Mouse (Mus musculus): ENCODE results near the gene Ears2. TPM values are rescaled to one million over a fixed set of nuclear protein-coding genes. Genes with fewer than 3 reads are reported as not detected.

Gene Ears2
- polyA plus RNA-seq, 1 experiment = 9.8 TPM

DNA sequence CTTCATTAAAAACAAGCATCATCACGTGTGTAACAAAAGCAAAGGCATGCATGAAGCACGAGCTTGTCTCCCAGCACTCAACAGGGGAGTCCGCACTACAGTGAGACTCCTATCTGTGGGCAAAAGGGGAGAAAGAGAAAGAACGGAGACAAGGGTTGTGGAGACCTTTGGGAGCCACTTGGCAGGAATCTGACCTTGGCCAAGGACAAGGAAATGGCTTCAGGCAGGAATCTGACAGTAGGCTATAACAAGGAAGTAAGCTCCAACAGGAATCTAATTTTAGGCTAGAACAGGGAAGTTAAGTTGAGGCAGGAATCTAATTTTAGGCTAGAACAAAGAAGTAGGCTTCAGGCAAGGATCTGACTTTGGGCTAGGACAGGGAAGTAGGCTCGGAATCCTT is 71.1 kb downstream of the Ears2 start:
- TF ChIP-seq POLR2A (IDR thresholded peaks at IDR 0.05; ENCODE audit: borderline replicate concordance, extremely low read depth, insufficient read depth, insufficient read length, poor library complexity, severe bottlenecking) = no peak
- no peak for TF ChIP-seq CTCF (IDR thresholded peaks at IDR 0.05; ENCODE audit: borderline replicate concordance, extremely low read depth, insufficient read depth, insufficient read length)

More for the DNA sequence above, 71.1 kb downstream of the Ears2 start:
- no peak for DNase-seq (ENCODE audit: low read depth)

Other genes with a start within 250 kb of the Ears2 start
- 0.15 and 0.19 TPM in 2 replicates for gene Scnn1b, start 202.2 kb downstream of the Ears2 start, polyA plus RNA-seq (2012; rRNA removed)
- gene Cog7, start 85.6 kb downstream of the Ears2 start, polyA plus RNA-seq (2012; rRNA removed) = 12.4 and 18.3 TPM in 2 replicates
- gene Gga2, start 46.0 kb downstream of the Ears2 start, polyA plus RNA-seq (2012; rRNA removed) = 83.7 and 101 TPM in 2 replicates
- 77.7 and 89.6 TPM in 2 replicates for gene Ubfd1, start 88 bp downstream of the Ears2 start, polyA plus RNA-seq (2012; rRNA removed)
- 127 and 146 TPM in 2 replicates for gene Ndufab1, start 34.6 kb upstream of the Ears2 start, polyA plus RNA-seq (2012; rRNA removed)
- gene Palb2, start 65.7 kb upstream of the Ears2 start, polyA plus RNA-seq (2012; rRNA removed) = 4.7 and 7.4 TPM in 2 replicates
- 128 and 138 TPM in 2 replicates for gene Dctn5, start 65.8 kb upstream of the Ears2 start, polyA plus RNA-seq (2012; rRNA removed)
- gene Plk1, start 92.2 kb upstream of the Ears2 start, polyA plus RNA-seq (2012; rRNA removed) = 28.6 and 40.6 TPM in 2 replicates
- gene Ern2, start 118.9 kb upstream of the Ears2 start, polyA plus RNA-seq (2012; rRNA removed) = 1.8 and 1.9 TPM in 2 replicates
- 1.5 and 1.9 TPM in 2 replicates for gene Chp2, start 152.2 kb upstream of the Ears2 start, polyA plus RNA-seq (2012; rRNA removed)
- gene Prkcb, start 221.5 kb upstream of the Ears2 start, polyA plus RNA-seq (2012; rRNA removed) = 44.9 and 74.2 TPM in 2 replicates

All from brain, embryonic 14.5 days (tissue).